Mouse (Mus musculus) CH12.LX (cell line): Measurements from ENCODE around the gene Smcr8. TPM values are rescaled to one million over a fixed set of nuclear protein-coding genes. Genes with fewer than 3 reads are reported as not detected.
A peak's percentile ranks its signal among the peaks of the same experiment; 100 is the strongest.

ENCODE experiments used
- DNase-seq: peaks from one replicate; pipeline ENCODE4 v3.0.0-alpha.2; 2013; ENCODE audit errors: extremely low read depth
- H3K27ac ChIP-seq: 2 replicates; pipeline ENCODE4 v1.5.1; 2012; ENCODE audit warnings: low read depth, mild to moderate bottlenecking, control low read depth, moderate library complexity; ENCODE audit not compliant: insufficient read depth
- H3K27me3 ChIP-seq: replicated peaks from 2 replicates; pipeline ENCODE3; 2012; ENCODE audit warnings: inconsistent platforms
- H3K36me3 ChIP-seq, 2 experiments: replicated peaks in 1 of 2; 2 replicates each; pipeline versions ENCODE3 to v1.6.1; 2012; ENCODE audit warnings: inconsistent platforms in 1 of 2, low read length in 1 of 2, mild to moderate bottlenecking in 1 of 2, mixed read lengths in 1 of 2, moderate library complexity in 1 of 2; ENCODE audit not compliant: control insufficient read depth in 1 of 2, insufficient read depth in 1 of 2
- H3K4me1 ChIP-seq, 2 experiments: 2 replicates each; pipeline ENCODE4 v1.6.1; 2012; ENCODE audit warnings: inconsistent platforms in 1 of 2, moderate library complexity in 1 of 2; ENCODE audit not compliant: insufficient read depth in 2 of 2, control insufficient read depth in 1 of 2
- H3K4me2 ChIP-seq: 2 replicates; pipeline ENCODE4 v1.6.1; 2012; ENCODE audit warnings: low read depth, mild to moderate bottlenecking, control low read depth; ENCODE audit not compliant: poor library complexity, insufficient read depth, severe bottlenecking
- H3K4me3 ChIP-seq, 3 experiments: fragments of 150-350 bp in 1 of 3; sonication (generic) in 1 of 3; replicated peaks in 1 of 3; 2 replicates each; pipeline versions ENCODE3 to v1.5.1; 2011 to 2012; ENCODE audit warnings: low read depth in 2 of 3, low read length in 2 of 3, mild to moderate bottlenecking in 2 of 3, moderate library complexity in 2 of 3, control low read depth in 1 of 3, improper control_type of control experiment in 1 of 3, inconsistent platforms in 1 of 3, mixed read lengths in 1 of 3; ENCODE audit not compliant: poor library complexity in 1 of 3
- H3K79me2 ChIP-seq: replicated peaks from 2 replicates; pipeline ENCODE4 v1.6.1; 2012; ENCODE audit warnings: mild to moderate bottlenecking, moderate library complexity; ENCODE audit not compliant: control insufficient read depth, poor library complexity, insufficient read depth, severe bottlenecking; ENCODE audit errors: extremely low read depth
- H3K9ac ChIP-seq: 2 replicates; pipeline ENCODE4 v1.6.1; 2012; ENCODE audit warnings: low read depth, mild to moderate bottlenecking, control low read depth, moderate library complexity; ENCODE audit not compliant: insufficient read depth
- H3K9me3 ChIP-seq: replicated peaks from 2 replicates; pipeline ENCODE3; 2012; ENCODE audit warnings: low read length, inconsistent platforms, mixed read lengths
- CHD1 ChIP-seq: IDR thresholded peaks from 2 replicates; pipeline ENCODE4 v1.6.1; 2012; ENCODE audit warnings: low read depth, low read length, improper control_type of control experiment, inconsistent platforms
- CTCF ChIP-seq, 2 experiments: IDR thresholded peaks in 1 of 2; conservative IDR thresholded peaks in 1 of 2; 2 replicates each; pipeline ENCODE4 v1.5.1; 2011 to 2012; ENCODE audit warnings: low read depth in 2 of 2, low read length in 2 of 2, improper control_type of control experiment in 1 of 2, inconsistent platforms in 1 of 2, mild to moderate bottlenecking in 1 of 2, moderate library complexity in 1 of 2
- E2F4 ChIP-seq: IDR thresholded peaks from 2 replicates; pipeline ENCODE4 v1.6.1; 2011; ENCODE audit warnings: low read depth, low read length, improper control_type of control experiment; ENCODE audit not compliant: insufficient replicate concordance
- ELF1 ChIP-seq: IDR thresholded peaks from 2 replicates; pipeline ENCODE4 v1.6.1; 2014; ENCODE audit warnings: low read depth, mild to moderate bottlenecking, inconsistent platforms, low read length, improper control_type of control experiment
- GABPA ChIP-seq: IDR thresholded peaks from 2 replicates; pipeline ENCODE4 v1.6.1; 2012; ENCODE audit warnings: low read depth, low read length, improper control_type of control experiment, inconsistent platforms; ENCODE audit not compliant: insufficient replicate concordance
- HCFC1 ChIP-seq: IDR thresholded peaks from 2 replicates; pipeline ENCODE4 v1.6.1; 2012; ENCODE audit warnings: low read depth, mild to moderate bottlenecking, inconsistent platforms, low read length, improper control_type of control experiment
- IRF4 ChIP-seq: IDR thresholded peaks from 2 replicates; pipeline ENCODE4 v1.6.1; 2014; ENCODE audit warnings: low read depth, mild to moderate bottlenecking, inconsistent platforms, low read length, improper control_type of control experiment
- JUN ChIP-seq: IDR thresholded peaks from 2 replicates; pipeline ENCODE4 v1.6.1; 2011; ENCODE audit warnings: low read depth, mild to moderate bottlenecking, low read length, improper control_type of control experiment, moderate library complexity; ENCODE audit not compliant: insufficient read depth
- JUND ChIP-seq: conservative IDR thresholded peaks from 2 replicates; pipeline ENCODE4 v1.6.1; 2011; ENCODE audit warnings: low read depth, low read length, improper control_type of control experiment
- KAT2A ChIP-seq: IDR thresholded peaks from 2 replicates; pipeline ENCODE4 v1.6.1; 2012; ENCODE audit warnings: low read length, improper control_type of control experiment, inconsistent platforms; ENCODE audit not compliant: insufficient replicate concordance
- MAFK ChIP-seq: IDR thresholded peaks from 2 replicates; pipeline ENCODE4 v1.6.1; 2011; ENCODE audit warnings: low read length, improper control_type of control experiment; ENCODE audit not compliant: insufficient replicate concordance
- MAX ChIP-seq: IDR thresholded peaks from 2 replicates; pipeline ENCODE4 v1.6.1; 2011; ENCODE audit warnings: low read length, improper control_type of control experiment
- MAZ ChIP-seq: IDR thresholded peaks from 2 replicates; pipeline ENCODE4 v1.6.1; 2012; ENCODE audit warnings: low read depth, mild to moderate bottlenecking, inconsistent platforms, low read length, improper control_type of control experiment, moderate library complexity
- MEF2A ChIP-seq: IDR thresholded peaks from 2 replicates; pipeline ENCODE4 v1.6.1; 2014; ENCODE audit warnings: low read depth, mild to moderate bottlenecking, inconsistent platforms, low read length, improper control_type of control experiment, borderline replicate concordance
- MXI1 ChIP-seq: IDR thresholded peaks from 2 replicates; pipeline ENCODE4 v1.6.1; 2011; ENCODE audit warnings: mild to moderate bottlenecking, low read depth, low read length, improper control_type of control experiment
- MYC ChIP-seq: IDR thresholded peaks from 2 replicates; pipeline ENCODE4 v1.6.1; 2011; ENCODE audit warnings: low read depth, mild to moderate bottlenecking, improper control_type of control experiment, low read length
- NELFE ChIP-seq: IDR thresholded peaks from 2 replicates; pipeline ENCODE4 v1.6.1; 2011; ENCODE audit warnings: low read depth, low read length, improper control_type of control experiment
- NRF1 ChIP-seq: IDR thresholded peaks from 2 replicates; pipeline ENCODE4 v1.6.1; 2014; ENCODE audit warnings: low read depth, mild to moderate bottlenecking, inconsistent platforms, low read length, improper control_type of control experiment, moderate library complexity
- POLR2A ChIP-seq: IDR thresholded peaks from 2 replicates; pipeline ENCODE4 v1.6.1; 2011; ENCODE audit warnings: low read depth, mild to moderate bottlenecking, improper control_type of control experiment, low read length
- POLR2AphosphoS2 ChIP-seq: IDR thresholded peaks from 2 replicates; pipeline ENCODE4 v1.6.1; 2011; ENCODE audit warnings: low read depth, low read length, improper control_type of control experiment
- RAD21 ChIP-seq: IDR thresholded peaks from 2 replicates; pipeline ENCODE4 v1.6.1; 2011; ENCODE audit warnings: low read depth, mild to moderate bottlenecking, low read length, improper control_type of control experiment, moderate library complexity
- RCOR1 ChIP-seq: conservative IDR thresholded peaks from 2 replicates; pipeline ENCODE4 v1.6.1; 2012; ENCODE audit warnings: low read depth, mild to moderate bottlenecking, inconsistent platforms, low read length, improper control_type of control experiment
- SMC3 ChIP-seq: IDR thresholded peaks from 2 replicates; pipeline ENCODE4 v1.6.1; 2011; ENCODE audit warnings: low read depth, low read length, improper control_type of control experiment
- TBP ChIP-seq: conservative IDR thresholded peaks from 2 replicates; pipeline ENCODE4 v1.6.1; 2011; ENCODE audit warnings: low read depth, low read length, improper control_type of control experiment
- TCF12 ChIP-seq: IDR thresholded peaks from 2 replicates; pipeline ENCODE4 v1.6.1; 2014; ENCODE audit warnings: low read depth, mild to moderate bottlenecking, inconsistent platforms, low read length, improper control_type of control experiment
- UBTF ChIP-seq: IDR thresholded peaks from 2 replicates; pipeline ENCODE4 v1.6.1; 2012; ENCODE audit warnings: low read depth, mild to moderate bottlenecking, inconsistent platforms, low read length, improper control_type of control experiment, moderate library complexity
- USF1 ChIP-seq: IDR thresholded peaks from 2 replicates; pipeline ENCODE4 v1.6.1; 2014; ENCODE audit warnings: low read depth, mild to moderate bottlenecking, inconsistent platforms, low read length, improper control_type of control experiment
- USF2 ChIP-seq: conservative IDR thresholded peaks from 2 replicates; pipeline ENCODE4 v1.6.1; 2011; ENCODE audit warnings: low read depth, low read length, improper control_type of control experiment
- ZC3H11A ChIP-seq: IDR thresholded peaks from 2 replicates; pipeline ENCODE4 v1.6.1; 2012; ENCODE audit warnings: low read depth, mild to moderate bottlenecking, inconsistent platforms, low read length, improper control_type of control experiment
- ZKSCAN1 ChIP-seq: IDR thresholded peaks from 2 replicates; pipeline ENCODE4 v1.6.1; 2012; ENCODE audit warnings: low read depth, inconsistent platforms, low read length, improper control_type of control experiment, borderline replicate concordance
- ZMIZ1 ChIP-seq: IDR thresholded peaks from 2 replicates; pipeline ENCODE4 v1.6.1; 2012; ENCODE audit warnings: low read depth, mild to moderate bottlenecking, inconsistent platforms, low read length, improper control_type of control experiment
- ZNF384 ChIP-seq: IDR thresholded peaks from 2 replicates; pipeline ENCODE4 v1.6.1; 2012; ENCODE audit warnings: low read depth, low read length, improper control_type of control experiment, inconsistent platforms
- dilution Hi-C: fragments of 300-500 bp; cut with MboI; formaldehyde crosslinking; loops from 2 replicates; pipeline ENCODE4 v1.14.3; 2020; ENCODE audit warnings: low sequenced_read_pairs; ENCODE audit not compliant: extremely low pct_unique_long_range_greater_than_20kb, extremely low pct_ligation_motif_present
- in situ Hi-C: fragments of 300-500 bp; cut with MboI; formaldehyde crosslinking; loops from 3 replicates; pipeline ENCODE4 v1.14.3; 2019; ENCODE audit warnings: low sequenced_read_pairs, low pct_ligation_motif_present, low pct_unique_long_range_greater_than_20kb, mixed read lengths
- polyA plus RNA-seq: library from polyadenylated mRNA; unstranded; fragments of >175 nt; gene quantifications from 2 replicates; pipeline ENCODE4 v1.2.1, GENCODE M21; 2012; ENCODE audit warnings: low read depth; ENCODE audit not compliant: insufficient read length
- total RNA-seq, 2 experiments: library from RNA; depleted of rRNA; stranded (reverse); fragments of 300-350 nt in 1 of 2; fragments of >200 nt in 1 of 2; gene quantifications; 2 replicates each; pipeline ENCODE4 v1.2.3; 2012 to 2014

Gene Smcr8
- total and polyA plus RNA-seq, 3 experiments, result 11.0 to 27.5 (median 22.4) TPM

DNA sequence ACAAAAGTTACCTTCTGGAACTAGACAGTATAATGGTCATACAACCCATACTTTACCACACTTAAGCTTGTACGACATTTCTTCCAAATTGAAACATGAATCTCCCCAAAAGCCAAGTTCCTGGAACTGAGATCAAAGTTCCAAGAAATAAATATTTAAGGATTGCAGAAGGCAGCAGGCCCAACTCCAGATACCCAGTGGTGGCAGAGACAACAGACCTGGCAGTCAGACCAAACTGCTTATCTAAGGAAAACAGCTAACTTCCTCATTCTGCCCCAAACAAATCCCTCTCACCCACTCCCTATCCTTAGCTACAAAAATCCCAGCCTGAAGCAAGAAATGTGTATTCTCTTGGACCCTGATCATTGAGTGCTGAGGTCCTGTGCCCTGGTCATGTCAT, 2.5 kb upstream of the Smcr8 start:
- H3K27me3 ChIP-seq, result no peaks in the 10 kb centered on the region
- H3K9ac ChIP-seq, result peak overlapping the region; percentile 89
- H3K4me3 ChIP-seq, result peak overlapping the region; percentile 78 to 98 (median 79)
- no peak for DNase-seq
- dilution Hi-C loops, result no loop called here
- H3K4me2 ChIP-seq, result peak overlapping the region; percentile 90
- in situ Hi-C loops, result loop anchor here (5.0 kb wide), 2 partner anchors 37 to 97 kb away; partner anchors contain the start of gene Shmt1
- TF ChIP-seq MAFK (0 out of 2 replicates have a peak, but pooled peaks have one; percentile 73), HCFC1 (no peak)
- peak overlapping the region; percentile 90 for H3K27ac ChIP-seq
- H3K9me3 ChIP-seq, result no peaks in the 10 kb centered on the region
- H3K36me3 ChIP-seq, result peaks cover 12 to 18% of the 10 kb centered on the region in 2 experiments
- peaks cover 85% of the 10 kb centered on the region for H3K79me2 ChIP-seq
- H3K4me1 ChIP-seq, result peaks cover 13 to 64% of the 10 kb centered on the region in 2 experiments

DNA sequence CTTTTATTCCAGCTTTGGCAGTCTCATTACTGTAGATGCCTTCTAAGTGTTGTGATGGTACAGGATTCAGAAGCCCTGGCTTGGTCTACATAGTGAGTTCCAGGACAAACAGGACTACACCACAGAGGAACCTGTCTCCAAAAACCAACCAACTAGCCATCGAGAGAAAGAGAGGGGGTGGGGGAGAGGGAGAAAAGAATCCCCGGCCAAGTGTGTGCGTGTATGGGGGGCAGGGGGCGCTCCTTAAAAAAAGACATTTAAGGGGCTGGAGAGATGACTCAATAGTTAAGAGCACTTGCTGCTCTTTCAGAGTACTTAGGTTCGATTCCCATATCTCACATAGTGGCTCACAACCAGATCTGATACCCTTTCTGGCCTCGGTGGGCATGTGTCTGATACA, 1.7 kb upstream of the Smcr8 start:
- DNase-seq, result peak; percentile 52
- Histone ChIP-seq H3K4me2 (peak overlapping the region; percentile 90), H3K4me1 (peaks cover 9 to 65% of the 10 kb centered on the region in 2 experiments), H3K4me3 (peak overlapping the region; percentile 78 to 98 (median 79)), H3K36me3 (peaks cover 16 to 25% of the 10 kb centered on the region in 2 experiments), H3K27me3 (no peaks in the 10 kb centered on the region), H3K9ac (peak overlapping the region; percentile 89), H3K9me3 (no peaks in the 10 kb centered on the region), H3K79me2 (peaks cover 85% of the 10 kb centered on the region), H3K27ac (peak overlapping the region; percentile 90)
- dilution Hi-C loops, result no loop called here
- in situ Hi-C loops, result loop anchor here (5.0 kb wide), 2 partner anchors 37 to 97 kb away; partner anchors contain the start of gene Shmt1
- TF ChIP-seq RCOR1 (no peak), SMC3 (peak; percentile 15; the same call in 1 of the 2 replicates), E2F4 (no peak), JUN (no peak), CTCF (conservative IDR thresholded peaks at IDR 0.05 in 1 of 2, IDR thresholded peaks at IDR 0.05 in 1 of 2; ENCODE audit: low read depth in 2 of 2, low read length in 2 of 2) (peak in 1 of 2 experiments; percentile 41; a peak in 2 of 4 replicates), POLR2A (no peak), ZNF384 (peak; percentile 59), MEF2A (no peak), TCF12 (peak; percentile 41; the same call in 1 of the 2 replicates), POLR2AphosphoS2 (no peak), JUND (no peak), MAZ (0 out of 2 replicates have a peak, but pooled peaks have one; percentile 67), IRF4 (peak; percentile 58; the same call in 1 of the 2 replicates), UBTF (no peak), ZMIZ1 (0 out of 2 replicates have a peak, but pooled peaks have one; percentile 14), MXI1 (no peak), CHD1 (no peak), KAT2A (0 out of 2 replicates have a peak, but pooled peaks have one; percentile 45), GABPA (no peak), MAFK (no peak), USF1 (no peak), MYC (no peak), ZKSCAN1 (no peak), NELFE (no peak), TBP (0 out of 2 replicates have a peak, but pooled peaks have one; percentile 17), RAD21 (no peak), NRF1 (no peak), HCFC1 (no peak), USF2 (no peak), MAX (no peak), ZC3H11A (no peak), ELF1 (peak; percentile 41; the same call in 1 of the 2 replicates)
